Mouse (Mus musculus) C2C12 (cell line): ENCODE measurements around the gene Sub1.

ENCODE experiments used
- CEBPB ChIP-seq: IDR thresholded peaks from one replicate; pipeline ENCODE4 v1.6.1; 2011; ENCODE audit warnings: low read depth, mild to moderate bottlenecking, control low read depth, moderate library complexity
- CTCF ChIP-seq: IDR thresholded peaks from one replicate; pipeline ENCODE4 v1.5.1; 2011; ENCODE audit not compliant: control insufficient read depth, insufficient read depth, insufficient read length
- FOSL1 ChIP-seq: IDR thresholded peaks from one replicate; pipeline ENCODE4 v1.8.0; 2011; ENCODE audit warnings: mild to moderate bottlenecking, low read length; ENCODE audit not compliant: poor library complexity, insufficient read depth, severe bottlenecking
- MAX ChIP-seq: IDR thresholded peaks from one replicate; pipeline ENCODE4 v1.6.1; 2011; ENCODE audit warnings: mild to moderate bottlenecking, control low read depth
- MYOD1 ChIP-seq: IDR thresholded peaks from one replicate; pipeline ENCODE4 v1.6.1; 2011; ENCODE audit warnings: low read depth; ENCODE audit not compliant: control insufficient read depth, insufficient read length
- MYOG ChIP-seq: IDR thresholded peaks from one replicate; pipeline ENCODE4 v1.6.1; 2011; ENCODE audit not compliant: control insufficient read depth, insufficient read length; ENCODE audit errors: extremely low read depth
- USF1 ChIP-seq: IDR thresholded peaks from one replicate; pipeline ENCODE4 v1.6.1; 2011; ENCODE audit warnings: low read depth, mild to moderate bottlenecking, control low read depth, moderate library complexity

DNA sequence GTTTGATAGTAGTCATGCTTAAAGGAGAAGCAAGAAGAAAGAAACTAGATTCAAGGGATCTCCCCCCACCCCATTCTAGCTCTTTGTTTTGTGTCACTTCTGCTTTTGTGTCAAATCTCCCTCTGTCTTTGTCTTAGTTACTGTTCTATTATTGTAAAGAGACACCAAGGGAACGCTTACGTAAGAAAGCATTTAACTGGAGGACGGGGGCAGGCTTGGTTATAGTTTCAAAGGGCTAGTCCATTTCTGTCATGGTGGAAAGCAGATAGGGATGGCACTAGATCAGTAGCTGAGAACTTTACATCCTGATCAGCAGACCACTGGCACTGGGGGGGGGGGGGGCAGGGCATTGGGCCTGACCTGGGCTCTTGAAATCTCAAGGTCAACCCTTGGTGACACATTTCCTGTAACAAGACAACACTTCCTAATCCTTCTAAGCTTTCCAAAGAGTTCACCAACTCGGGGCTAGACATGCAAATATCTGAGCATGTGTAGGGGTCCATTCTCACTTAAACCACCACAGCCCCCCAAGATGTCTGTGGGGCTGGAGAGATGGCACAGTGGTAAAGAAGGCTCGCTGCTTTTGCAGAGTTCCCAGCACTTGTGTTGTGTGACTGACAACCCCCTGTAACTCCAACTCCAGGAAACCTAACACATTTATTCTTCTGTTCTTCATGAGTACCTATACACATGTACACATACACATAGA, 17.6 kb upstream of the Sub1 start:
- no peak for TF ChIP-seq CTCF
- no peak for TF ChIP-seq MYOD1
- TF ChIP-seq MAX: no peak
- TF ChIP-seq CEBPB: no peak
- TF ChIP-seq FOSL1: no peak
- no peak for TF ChIP-seq USF1
- TF ChIP-seq MYOG: no peak
